Mouse (Mus musculus) liver, adult 2 months (tissue): ENCODE measurements at regions not wholly inside any gene's neighbourhood (a gene's known extent, or its start where the extent isn't known, plus 50 kb on each side); places are given as distances from the start of the nearest gene placed in this dataset.

Source experiments
- CTCF ChIP-seq: fragments of 200-500 bp; IDR thresholded peaks from 2 replicates; pipeline ENCODE4 v1.5.1; 2011; ENCODE audit warnings: low read depth, low read length, control low read depth
- POLR2A ChIP-seq: fragments of 200-500 bp; IDR thresholded peaks from 2 replicates; pipeline ENCODE4 v1.6.1; 2011; ENCODE audit warnings: low read length, control low read depth; ENCODE audit not compliant: insufficient read depth; ENCODE audit errors: extremely low read depth

DNA sequence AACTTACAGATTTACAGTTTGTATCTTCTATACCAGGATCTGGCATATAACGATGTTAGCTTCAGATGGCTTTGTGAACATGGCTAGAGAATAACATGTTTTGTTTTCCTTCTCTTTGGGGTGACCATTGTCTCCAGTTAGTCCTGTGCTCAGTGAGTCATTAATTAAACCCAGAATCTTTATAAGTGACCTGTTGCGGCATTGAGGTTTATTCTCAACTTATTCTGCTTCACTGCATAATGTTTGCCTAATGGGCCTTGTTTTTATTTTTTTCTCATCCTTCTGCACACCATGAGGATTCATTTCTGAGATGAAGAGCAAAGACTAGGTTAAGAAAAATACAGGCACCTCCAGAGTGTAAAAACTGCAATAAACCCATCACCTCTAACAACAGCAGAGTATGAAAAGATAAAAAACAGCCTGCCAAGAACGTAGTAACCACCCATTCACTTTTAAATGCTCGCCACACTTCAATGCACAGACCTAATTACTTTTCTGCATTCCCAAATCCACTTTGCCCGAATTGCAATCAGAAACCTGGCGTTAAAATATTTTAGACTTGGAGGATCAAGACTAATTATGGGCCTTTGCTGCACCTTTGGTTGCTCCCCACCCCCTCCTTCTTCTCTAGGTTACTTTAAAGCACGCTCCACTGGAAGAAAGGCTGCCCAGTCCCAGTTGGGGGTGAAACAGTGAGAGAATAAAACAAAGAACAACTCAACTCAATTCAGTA, 381.5 kb upstream of the Nr2f1 start:
- TF ChIP-seq CTCF (no peak), POLR2A (no peak)
